Mouse (Mus musculus) cerebellum, postnatal 10 days (tissue): ENCODE data around the gene Vgll4.

ENCODE experiments used
- DNase-seq, 2 experiments: peaks; one replicate each; pipeline ENCODE4 v3.0.0; 2021; ENCODE audit warnings: mixed read lengths in 2 of 2

The Vgll4 gene

GRCm38 (mm10) chr6:114833791-114834346, 135.9 kb downstream of the Vgll4 start:
- DNase-seq: no peak

- no peak for DNase-seq
These were observed 136.6 kb downstream of the Vgll4 start for GRCm38 (mm10) chr6:114833058-114833685.

- DNase-seq: no peak
These were observed 138.0 kb downstream of the Vgll4 start for GRCm38 (mm10) chr6:114831807-114832206.

GRCm38 (mm10) chr6:114829660-114830438, 139.9 kb downstream of the Vgll4 start:
- DNase-seq: no peak

- DNase-seq: no peak
These were observed 142.9 kb downstream of the Vgll4 start for GRCm38 (mm10) chr6:114826889-114827288.

- DNase-seq: no peak
These were observed 148.1 kb downstream of the Vgll4 start for GRCm38 (mm10) chr6:114821646-114822045.

- peak in 1 of 2 experiments; percentile 47 for DNase-seq
These were observed 149.8 kb downstream of the Vgll4 start for GRCm38 (mm10) chr6:114819971-114820481.

GRCm38 (mm10) chr6:114818471-114818870, 151.3 kb downstream of the Vgll4 start:
- DNase-seq: no peak

- DNase-seq: peak; percentile 67 to 69
These were observed 151.8 kb downstream of the Vgll4 start for GRCm38 (mm10) chr6:114817948-114818347.

- peak; percentile 92 to 95 for DNase-seq
These were observed 154.7 kb downstream of the Vgll4 start for GRCm38 (mm10) chr6:114814882-114815650.

GRCm38 (mm10) chr6:114814199-114814881, 155.5 kb downstream of the Vgll4 start:
- DNase-seq: peak; percentile 46 to 59

- peak in 1 of 2 experiments; percentile 63 for DNase-seq
These were observed 157.0 kb downstream of the Vgll4 start for GRCm38 (mm10) chr6:114812779-114813178.

GRCm38 (mm10) chr6:114812322-114812721, 157.5 kb downstream of the Vgll4 start:
- peak; percentile 63 to 79 for DNase-seq
